Mouse (Mus musculus): ENCODE measurements around the gene Ctnna2.

DNA sequence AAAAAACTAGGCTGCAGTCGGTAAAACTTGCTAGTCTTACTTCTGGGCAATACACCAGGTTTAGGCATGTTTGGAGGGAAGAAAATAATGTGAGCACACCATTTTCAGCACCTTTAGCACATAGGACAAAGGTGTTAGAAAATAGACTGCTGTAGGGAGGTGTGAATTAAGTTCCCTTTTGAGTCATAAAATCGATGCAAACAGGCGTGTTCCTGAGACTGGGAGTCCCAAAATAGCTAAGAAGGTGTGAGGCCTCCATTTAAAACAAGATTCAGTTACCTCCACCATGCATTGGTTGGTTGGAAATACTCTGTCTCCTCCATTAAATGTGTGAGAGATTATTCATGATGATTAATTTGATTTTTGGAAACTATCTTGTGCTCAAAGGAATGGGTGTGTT lies 50.1 kb downstream of the Ctnna2 start:
- TF ChIP-seq CTCF (IDR thresholded peaks at IDR 0.05; ENCODE audit: extremely low read depth, insufficient read length, insufficient replicate concordance, low read depth, low read length) (no peak), POLR2A (IDR thresholded peaks at IDR 0.05; ENCODE audit: low read depth, low read length) (no peak)

Data from small intestine, adult 2 months (tissue).